13 mouse cellular contexts compared by ENCODE assay signal in the genomic region with DNA sequence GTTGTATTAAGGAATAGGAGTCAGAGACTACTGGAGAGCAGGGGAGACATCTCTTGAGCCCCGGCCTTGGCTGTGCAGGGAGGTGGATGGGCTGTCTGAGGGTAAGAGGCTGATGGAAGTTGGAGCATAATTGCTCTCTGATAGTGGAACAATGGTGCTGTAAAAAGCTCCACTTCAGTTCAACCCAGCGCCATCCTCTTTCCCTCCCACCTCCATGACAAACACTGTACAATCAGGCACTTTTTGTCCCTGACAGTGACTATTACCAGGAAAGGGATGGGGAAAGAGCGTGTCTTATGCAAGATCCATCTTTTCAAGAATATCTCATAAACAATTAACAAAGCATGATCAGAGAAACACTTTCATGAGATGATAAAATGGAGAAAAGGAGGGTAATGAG.
"Had no signal": no experiment of that assay in that cellular context is flagged by ENCODE, and none has a peak within 500 bp of the region (broad histone marks: within the 10 kb centered on the region; RNA-seq: fewer than 3 reads in every experiment).

No protein-coding gene starts in this region.

- ATAC-seq: midbrain, embryonic 15.5 days had no signal

- H3K36me3 ChIP-seq: limb, embryonic 10.5 days; lung, embryonic 15.5 days; midbrain, embryonic 15.5 days; neural tube, embryonic 12.5 days; stomach, embryonic 15.5 days had no signal

- H3K9me3 ChIP-seq: limb, embryonic 10.5 days; lung, embryonic 15.5 days; megakaryocyte, embryonic 14.5 days; midbrain, embryonic 15.5 days; neural tube, embryonic 12.5 days; stomach, embryonic 15.5 days had no signal

- H3K9ac ChIP-seq: lung, embryonic 15.5 days; midbrain, embryonic 15.5 days; neural tube, embryonic 12.5 days; stomach, embryonic 15.5 days had no signal

- H3K27ac ChIP-seq: limb, embryonic 10.5 days; lung, embryonic 15.5 days; macrophage; midbrain, embryonic 15.5 days; neural tube, embryonic 12.5 days; stomach, embryonic 15.5 days had no signal

- H3K27me3 ChIP-seq: lung, embryonic 15.5 days; midbrain, embryonic 15.5 days; neural tube, embryonic 12.5 days; stomach, embryonic 15.5 days had no signal

- H3K4me3 ChIP-seq: limb, embryonic 10.5 days; lung, embryonic 15.5 days; megakaryocyte, embryonic 14.5 days; midbrain, embryonic 15.5 days; neural tube, embryonic 12.5 days; stomach, embryonic 15.5 days had no signal

- DNase-seq: kidney, adult 8-10 months; kidney, postnatal 25 days; right cerebral cortex, postnatal 14 days; thymus, postnatal 36 days had no signal

- H3K4me2 ChIP-seq: liver, embryonic 11.5 days; lung, embryonic 15.5 days; midbrain, embryonic 11.5 days; midbrain, embryonic 15.5 days; neural tube, embryonic 12.5 days; stomach, embryonic 15.5 days had no signal
